Mouse (Mus musculus) cerebellum, adult 2 months (tissue): ENCODE data around the gene Trim8.

Experiments used
- CTCF ChIP-seq: fragments of 200-500 bp; IDR thresholded peaks from 2 replicates; pipeline ENCODE4 v1.5.1; 2011; ENCODE audit warnings: low read depth, mild to moderate bottlenecking, control low read depth, low read length, moderate library complexity, borderline replicate concordance; ENCODE audit not compliant: insufficient read depth
- POLR2A ChIP-seq: fragments of 200-500 bp; IDR thresholded peaks from 2 replicates; pipeline ENCODE4 v1.6.1; 2011; ENCODE audit warnings: low read length, control low read depth, borderline replicate concordance; ENCODE audit not compliant: insufficient read depth

DNA sequence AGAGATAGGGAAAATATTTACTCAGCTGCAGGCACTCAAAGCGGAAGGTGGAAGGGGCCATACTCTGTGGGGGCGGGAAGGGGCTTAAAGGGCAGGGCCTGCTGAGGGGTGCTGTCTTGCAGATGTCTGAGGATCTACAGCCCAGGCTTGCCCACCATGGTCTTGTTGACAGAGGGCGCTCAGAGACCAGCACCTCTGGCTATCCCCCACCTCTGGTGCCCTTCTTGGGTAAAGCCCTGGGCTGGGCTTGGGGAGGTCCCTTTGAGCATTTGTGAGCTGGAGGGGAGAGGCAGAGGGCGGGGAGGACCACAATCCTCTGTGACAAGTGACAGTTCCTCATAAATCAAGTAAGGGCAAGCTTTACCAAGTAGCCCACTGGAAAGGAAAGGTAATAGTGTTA lies 31.6 kb downstream of the Trim8 start:
- TF ChIP-seq CTCF = no peak
- no peak for TF ChIP-seq POLR2A
